In the genomic region with DNA sequence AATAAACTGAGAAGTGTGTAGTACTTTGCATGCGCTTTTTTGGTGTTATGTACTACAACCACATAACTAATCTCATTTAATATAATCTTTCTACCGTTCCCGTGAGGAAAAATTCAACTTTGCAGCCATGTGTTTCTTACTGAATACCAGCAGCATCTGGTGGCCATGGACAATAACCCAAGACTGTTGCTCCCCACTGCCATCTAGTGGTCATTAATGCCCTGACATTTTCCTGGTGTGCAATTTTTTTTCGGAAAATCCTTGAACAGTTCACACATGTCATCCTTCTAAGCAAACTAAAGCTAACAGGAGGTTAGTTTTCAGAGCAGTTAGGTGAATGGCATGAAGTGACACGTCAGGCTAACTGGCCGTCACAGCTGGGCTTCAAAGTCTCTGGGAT, we compare ENCODE assay signal across 8 mouse cellular contexts.
DNase-seq lines count a peak whose midpoint lies in the region; TF ChIP-seq lines count a peak whose summit lies in the region.

No protein-coding gene starts in this region.

- H3K27ac ChIP-seq in left cerebral cortex, adult 2 months: no peak overlapping the region

- intact Hi-C loops in left cerebral cortex, adult 2 months (cut with DNase I): no loop called here

- peak; percentile 72 for TF ChIP-seq CTCF in left cerebral cortex, adult 2 months (IDR thresholded peaks at IDR 0.05)

- no peak overlapping the region for H3K4me3 ChIP-seq in left cerebral cortex, adult 2 months

- DNase-seq in adrenal gland, adult 2 months: peak; percentile 19
- DNase-seq in adrenal gland, adult 8-10 months: no peak
- DNase-seq in left cerebral cortex, adult 2 months (ENCODE audit: extremely low spot score in 1 of 2, low spot score in 2 of 2): no peak
- no peak for DNase-seq in left cerebral cortex, adult 11 months (ENCODE audit: low spot score)
- DNase-seq in MN1 (ENCODE audit: low spot score): peak; percentile 7
- DNase-seq in fibroblast of lung, adult 2 months (ENCODE audit: low read depth): peak; percentile 8
- peak; percentile 15 for DNase-seq in retina, adult 2 months (ENCODE audit: low read depth, low spot score)
- DNase-seq in heart, adult 8-10 months (ENCODE audit: low spot score): no peak

Comparison
In these comparisons a context has a peak if more than half of its experiments do, and no peak if none do; other contexts are left out.
1. DNase-seq: peak in adrenal gland, adult 2 months (single experiment), MN1 (single experiment), fibroblast of lung, adult 2 months (single experiment) and retina, adult 2 months (single experiment); none in adrenal gland, adult 8-10 months (single experiment), left cerebral cortex, adult 2 months (0 of 2), left cerebral cortex, adult 11 months (single experiment) and heart, adult 8-10 months (single experiment).